Mouse (Mus musculus) small intestine, adult 2 months (tissue): ENCODE measurements around the gene Hdac4.
A peak's percentile ranks its signal among the peaks of the same experiment; 100 is the strongest.

Experiments used
- CTCF ChIP-seq: fragments of 200-500 bp; IDR thresholded peaks from 2 replicates; pipeline ENCODE4 v1.5.1; 2012; ENCODE audit warnings: low read depth, mild to moderate bottlenecking, control low read depth, inconsistent platforms, low read length, moderate library complexity, mixed read lengths; ENCODE audit not compliant: insufficient replicate concordance, insufficient read length; ENCODE audit errors: extremely low read depth
- POLR2A ChIP-seq: fragments of 200-500 bp; IDR thresholded peaks from 2 replicates; pipeline ENCODE4 v1.6.1; 2012; ENCODE audit warnings: low read depth, mild to moderate bottlenecking, control low read depth, inconsistent platforms, low read length, moderate library complexity

DNA sequence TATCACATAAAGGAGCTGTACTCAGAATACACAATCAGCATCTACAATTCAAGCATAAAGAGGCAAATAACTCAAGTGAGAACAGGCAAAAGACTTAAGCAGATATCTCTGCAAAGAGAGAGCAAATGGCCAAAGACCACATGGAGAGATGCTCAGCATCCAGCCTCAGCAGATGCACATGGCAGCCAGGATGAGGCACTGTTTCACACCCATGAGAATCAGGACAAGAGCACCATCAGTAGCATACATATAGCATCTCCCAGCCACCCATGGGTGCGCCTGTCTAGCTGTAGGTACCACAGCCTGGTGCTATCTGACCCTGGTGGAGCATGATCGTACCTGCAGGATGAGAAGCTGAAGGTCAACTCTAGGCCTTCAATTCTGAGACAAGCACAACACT lies 110.8 kb downstream of the Hdac4 start:
- peak; percentile 9; the same call in 1 of the 2 replicates for TF ChIP-seq CTCF
- TF ChIP-seq POLR2A = no peak
